Mouse (Mus musculus): ENCODE data around the gene Spry1.
"Not testable (repeated sequence)": the region's sequence is repeated elsewhere in the genome, so short reads cannot be mapped to it uniquely, and the experiment has no call there.

The Spry1 gene

GRCm38 (mm10) chr3:37639690-37640089, at the start of gene Spry1:
TSS of gene Spry1 (plus strand) at chr3:37639947.
- peak; percentile 98 for DNase-seq (ENCODE audit: low read depth)

DNA sequence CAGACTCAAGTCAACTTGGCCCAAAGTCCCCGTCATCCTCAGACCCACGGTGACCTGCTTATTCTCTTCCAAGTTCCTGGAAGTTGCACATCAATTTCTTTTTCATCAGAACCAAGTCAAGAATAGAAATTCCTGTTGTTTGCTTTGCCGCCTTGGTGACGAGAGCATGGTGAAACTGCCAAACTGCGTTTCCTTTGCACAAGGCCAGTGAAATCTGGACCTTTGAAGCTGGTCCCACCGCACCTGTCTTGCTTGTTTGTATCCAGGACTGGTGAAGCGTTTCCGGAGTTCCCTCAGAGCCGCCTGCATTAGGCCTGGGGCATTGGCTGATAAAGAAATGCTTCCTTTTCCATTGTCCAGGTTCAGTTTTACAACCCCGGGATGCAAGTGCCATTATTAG, 44.0 kb upstream of the Spry1 start:
- DNase-seq (ENCODE audit: low read depth): no peak

DNA sequence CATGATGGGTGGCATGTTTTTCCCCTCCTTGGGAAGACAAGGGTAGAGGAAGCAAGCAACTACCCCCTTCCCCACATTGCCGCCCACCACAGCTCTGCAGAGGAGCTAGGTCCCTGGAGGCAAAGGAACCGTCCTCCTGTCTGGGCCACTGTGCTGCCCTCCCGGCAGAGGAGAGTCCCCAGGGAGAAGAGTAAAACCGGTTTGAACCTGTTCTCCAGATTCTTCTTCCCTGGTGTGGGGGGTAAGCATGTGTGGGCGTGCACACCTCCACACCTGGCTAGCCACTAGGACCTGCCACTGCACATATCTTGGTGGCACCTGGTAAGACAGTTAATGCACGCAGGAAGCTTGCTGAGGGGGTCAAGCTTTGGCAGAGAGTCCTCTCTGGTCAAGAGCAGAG, 43.2 kb upstream of the Spry1 start:
- no peak for DNase-seq (ENCODE audit: low read depth)

DNA sequence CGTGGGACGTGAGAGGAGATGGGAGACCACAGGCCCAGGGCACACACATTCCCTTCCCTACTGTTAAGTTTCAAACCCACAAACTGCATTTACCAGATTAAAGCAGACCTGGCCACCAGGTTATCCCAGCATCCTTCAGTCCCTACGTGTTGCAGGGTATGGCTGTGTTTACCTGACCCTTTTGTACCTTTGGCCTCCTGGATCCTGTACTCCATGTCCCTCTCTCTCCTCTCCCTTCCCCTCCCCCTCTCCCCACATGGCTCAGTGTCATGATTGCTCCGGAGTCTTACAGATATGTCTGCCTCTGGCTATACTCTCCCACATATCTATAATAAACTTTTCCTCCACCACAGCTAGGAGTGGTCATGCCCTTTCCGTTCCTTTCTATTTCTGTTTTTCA, 42.5 kb upstream of the Spry1 start:
- DNase-seq (ENCODE audit: low read depth): no peak

- DNase-seq (ENCODE audit: low read depth): not testable (repeated sequence)
Observed at GRCm38 (mm10) chr3:37599641-37600040, 40.1 kb upstream of the Spry1 start.

GRCm38 (mm10) chr3:37602356-37602755, 37.4 kb upstream of the Spry1 start:
- no peak for DNase-seq (ENCODE audit: low read depth)

GRCm38 (mm10) chr3:37602890-37603289, 36.9 kb upstream of the Spry1 start:
- no peak for DNase-seq (ENCODE audit: low read depth)

GRCm38 (mm10) chr3:37603541-37603940, 36.2 kb upstream of the Spry1 start:
- DNase-seq (ENCODE audit: low read depth): no peak

DNA sequence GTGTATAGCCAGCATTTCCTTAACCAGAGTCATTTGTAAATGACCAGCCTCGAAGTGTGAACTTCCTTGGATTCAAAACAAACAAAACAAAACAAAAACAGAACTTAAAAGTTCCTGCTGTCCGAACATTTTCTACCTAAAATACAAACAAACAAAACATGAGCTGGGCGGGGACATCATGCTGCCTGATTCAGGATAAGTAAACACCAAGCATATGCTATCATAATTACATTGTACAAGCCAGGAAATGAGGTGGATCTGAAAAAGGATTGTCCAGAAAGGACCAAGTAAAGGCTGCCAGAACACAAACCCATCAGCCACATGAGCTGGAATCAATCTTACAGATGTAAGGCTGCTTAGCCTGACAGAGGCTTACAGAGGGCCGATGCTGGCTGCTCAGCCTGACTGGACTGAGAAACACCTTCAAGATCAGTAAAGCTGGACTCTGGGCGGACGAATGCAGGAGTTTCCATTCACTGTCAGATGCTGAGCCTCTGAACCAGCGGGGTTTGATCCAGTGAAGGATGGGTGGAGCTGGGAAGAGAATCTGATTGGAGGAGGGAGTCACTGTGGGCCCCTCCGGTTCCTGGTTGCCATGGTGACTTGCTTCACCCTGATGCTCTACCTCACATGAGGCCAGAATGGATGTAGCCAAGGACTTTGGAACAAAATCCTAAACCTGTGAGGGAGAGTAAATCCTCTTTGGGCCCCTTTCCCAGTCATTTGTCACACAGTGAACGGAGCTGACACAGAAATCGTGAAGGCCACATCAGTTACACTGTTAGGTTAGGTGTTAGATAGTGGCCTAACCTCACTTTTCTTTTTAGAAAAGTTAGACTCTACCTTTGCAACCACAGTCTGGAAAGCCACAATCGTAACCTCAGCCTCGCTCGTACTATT, 34.5 kb upstream of the Spry1 start:
- no peak for DNase-seq (ENCODE audit: low read depth)

- DNase-seq (ENCODE audit: low read depth): peak; percentile 31
Observed at GRCm38 (mm10) chr3:37605876-37606238, 33.9 kb upstream of the Spry1 start.

- DNase-seq (ENCODE audit: low read depth): peak; percentile 43
Observed at GRCm38 (mm10) chr3:37608926-37609325, 30.8 kb upstream of the Spry1 start.

GRCm38 (mm10) chr3:37610670-37611069, 29.1 kb upstream of the Spry1 start:
- DNase-seq (ENCODE audit: low read depth): no peak

DNA sequence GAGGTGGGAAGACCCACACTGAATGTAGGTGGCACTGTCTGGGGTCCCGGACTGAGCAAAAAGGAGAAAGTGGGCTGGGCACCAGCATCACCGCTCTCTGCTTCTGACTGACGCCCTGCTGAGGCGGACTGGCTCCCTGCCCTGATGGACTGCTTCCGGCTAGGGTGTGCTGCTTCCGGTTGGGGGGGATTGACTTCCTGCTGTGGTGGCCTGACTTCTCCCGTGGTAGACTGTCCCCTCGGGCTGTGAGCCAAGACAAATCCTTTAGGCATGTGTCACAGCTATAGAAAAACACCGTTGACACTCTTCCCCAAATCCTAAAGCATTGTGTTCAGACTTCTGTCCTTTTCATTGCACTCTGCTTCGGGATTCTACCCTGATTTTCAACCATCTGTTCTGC, 26.0 kb upstream of the Spry1 start:
- no peak for DNase-seq (ENCODE audit: low read depth)

- no peak for DNase-seq (ENCODE audit: low read depth)
Observed at GRCm38 (mm10) chr3:37614878-37615650, 24.7 kb upstream of the Spry1 start.

DNA sequence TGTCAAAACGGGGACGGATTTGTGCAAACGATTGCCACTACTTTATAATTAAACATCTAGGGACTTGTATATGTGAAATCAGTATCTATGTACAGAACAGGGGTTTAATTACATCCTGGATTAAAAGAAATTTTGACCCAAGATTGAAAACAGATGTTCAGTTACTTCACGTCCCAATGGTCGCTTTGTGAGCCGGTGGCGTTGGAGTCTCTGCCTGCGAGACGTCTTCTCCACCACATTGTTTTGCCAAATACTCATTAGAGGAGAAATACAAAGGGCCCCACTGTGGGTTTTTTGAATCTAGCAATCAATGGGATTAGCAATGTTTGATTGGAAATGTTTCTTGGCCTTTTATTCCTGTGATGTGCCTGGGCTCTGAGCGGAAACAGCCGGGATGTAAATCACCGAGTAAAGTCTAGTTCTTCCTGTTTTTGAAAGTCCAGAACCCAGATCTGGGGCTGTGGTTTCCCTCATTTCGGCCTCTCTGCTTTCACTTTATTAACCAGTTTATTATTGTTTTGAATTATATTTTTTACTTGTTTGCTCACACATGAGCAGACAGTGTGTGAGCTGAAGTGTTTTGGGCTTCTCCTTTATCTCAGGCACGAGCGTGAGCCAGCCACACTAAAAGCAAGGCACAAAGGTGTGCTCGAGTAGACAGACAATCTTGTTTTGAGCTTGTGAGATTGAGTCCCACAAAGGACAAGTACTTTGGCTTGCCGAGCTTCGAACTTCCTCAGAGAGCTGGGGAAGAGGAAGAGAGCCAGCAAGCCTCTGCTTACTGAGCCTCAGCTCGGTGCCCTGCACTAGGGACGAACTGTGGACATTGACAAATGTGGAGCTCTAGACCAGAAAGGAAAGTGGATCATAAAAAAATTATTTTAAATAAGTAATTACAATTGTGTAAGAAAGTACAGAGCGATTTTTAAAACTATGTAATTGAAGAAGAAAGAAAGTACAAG, 22.9 kb upstream of the Spry1 start:
- no peak for DNase-seq (ENCODE audit: low read depth)

DNA sequence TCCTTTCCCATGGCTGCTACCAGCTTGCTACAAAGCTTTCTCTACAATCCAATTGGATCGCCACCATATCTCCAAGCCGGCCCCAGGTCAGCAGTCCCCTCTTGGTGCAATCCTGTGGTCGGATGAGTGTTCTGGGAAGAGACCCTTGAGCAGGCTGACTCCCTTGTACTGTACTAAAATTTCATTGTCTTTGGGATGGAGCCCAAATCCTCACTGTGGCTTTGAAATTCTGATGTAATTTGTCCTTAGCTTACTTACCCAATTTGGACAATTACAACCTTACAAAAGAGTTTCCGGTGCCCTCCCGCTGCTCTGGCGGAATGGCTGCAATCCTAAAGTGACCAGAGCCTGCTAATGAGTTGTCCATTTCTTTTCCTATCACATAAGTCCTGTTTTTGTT, 7.5 kb upstream of the Spry1 start:
- no peak for DNase-seq (ENCODE audit: low read depth)

DNA sequence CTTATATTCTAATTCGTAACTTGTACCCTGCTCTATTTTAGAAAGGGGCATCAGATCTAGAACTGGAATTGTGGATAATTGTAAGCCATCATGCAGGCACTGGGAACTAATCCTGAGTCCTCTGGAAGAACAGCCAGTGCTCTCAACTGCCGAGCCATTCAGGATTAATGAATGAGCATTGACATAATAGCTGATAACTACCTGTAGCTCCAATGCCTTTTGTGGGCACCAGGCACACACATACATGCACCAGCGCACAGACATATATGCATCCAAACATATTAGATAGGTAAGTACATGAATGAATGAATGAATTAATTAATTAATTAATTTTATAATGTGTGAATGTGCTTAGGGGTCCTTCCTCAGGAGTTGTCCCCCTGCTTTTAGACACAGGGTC, 7.0 kb upstream of the Spry1 start:
- DNase-seq (ENCODE audit: low read depth): no peak

DNA sequence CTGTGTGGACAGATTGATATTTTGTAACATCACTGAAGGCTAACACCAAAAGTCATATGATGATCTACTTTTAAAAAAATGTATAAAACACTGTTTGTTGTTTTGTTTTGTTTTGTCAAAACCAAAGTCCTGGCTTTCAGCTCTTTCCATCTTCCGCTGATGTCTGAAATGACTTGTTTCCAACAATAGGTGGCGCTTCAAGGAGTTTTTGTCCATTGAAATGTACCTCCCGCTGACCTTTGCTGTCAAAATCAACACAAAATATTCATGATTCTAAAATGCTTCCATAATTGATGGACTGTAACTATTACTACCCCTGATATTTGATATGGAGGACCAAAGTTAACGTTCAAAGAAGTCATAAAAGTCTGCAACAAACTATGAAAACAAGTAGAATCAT, 5.1 kb upstream of the Spry1 start:
- peak; percentile 72 for DNase-seq (ENCODE audit: low read depth)

DNA sequence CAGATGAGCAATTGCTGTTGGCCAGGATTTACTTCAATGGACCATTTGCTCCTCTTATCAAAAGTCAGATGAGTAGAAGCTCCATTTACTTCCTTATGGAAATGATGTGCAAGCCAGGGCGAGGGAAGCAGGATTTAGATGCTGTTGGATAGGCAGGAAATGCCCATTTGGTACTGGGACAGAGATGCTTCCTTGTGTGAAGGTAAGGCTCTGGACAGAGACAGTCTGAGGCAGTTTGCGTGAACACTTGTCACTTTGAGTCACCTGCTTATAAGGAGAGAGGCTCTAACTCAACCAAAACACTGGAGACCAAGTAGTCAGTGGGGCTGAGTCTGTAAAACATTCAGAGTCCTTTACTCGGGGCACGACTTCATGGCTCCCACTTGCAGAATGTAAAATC, 2.8 kb upstream of the Spry1 start:
- DNase-seq (ENCODE audit: low read depth): no peak

- no peak for DNase-seq (ENCODE audit: low read depth)
Observed at GRCm38 (mm10) chr3:37640162-37640721, 495 bp downstream of the Spry1 start.

DNA sequence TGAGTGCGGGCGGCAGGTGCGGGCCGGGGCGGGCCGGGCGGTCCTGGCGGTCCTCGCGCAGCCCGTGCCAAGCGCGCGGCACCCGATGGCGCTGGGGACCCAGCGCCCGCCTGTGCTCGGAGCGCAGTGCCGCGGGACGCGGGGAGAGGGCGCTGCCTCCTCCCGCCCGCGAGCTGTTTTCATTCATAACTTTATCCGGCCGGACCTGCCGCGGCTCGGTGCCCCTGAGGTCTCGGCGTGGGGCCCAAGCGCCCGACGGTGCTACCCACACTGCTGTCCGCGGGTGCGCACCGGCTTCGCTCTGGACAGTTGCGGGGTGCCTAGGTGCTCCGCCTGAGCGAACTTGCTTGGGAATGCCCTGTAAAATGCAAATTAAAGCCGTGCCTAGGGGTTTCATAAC, 1.1 kb downstream of the Spry1 start:
- peak; percentile 78 for DNase-seq (ENCODE audit: low read depth)

All from induced T-regulatory cell, adult 2 months (primary cell).